Mouse (Mus musculus): ENCODE measurements around the gene Epop. TPM values are rescaled to one million over a fixed set of nuclear protein-coding genes. Genes with fewer than 3 reads are reported as not detected.

The Epop gene
- total RNA-seq, 1 experiment from 2014 or later, result 2.7 TPM

DNA sequence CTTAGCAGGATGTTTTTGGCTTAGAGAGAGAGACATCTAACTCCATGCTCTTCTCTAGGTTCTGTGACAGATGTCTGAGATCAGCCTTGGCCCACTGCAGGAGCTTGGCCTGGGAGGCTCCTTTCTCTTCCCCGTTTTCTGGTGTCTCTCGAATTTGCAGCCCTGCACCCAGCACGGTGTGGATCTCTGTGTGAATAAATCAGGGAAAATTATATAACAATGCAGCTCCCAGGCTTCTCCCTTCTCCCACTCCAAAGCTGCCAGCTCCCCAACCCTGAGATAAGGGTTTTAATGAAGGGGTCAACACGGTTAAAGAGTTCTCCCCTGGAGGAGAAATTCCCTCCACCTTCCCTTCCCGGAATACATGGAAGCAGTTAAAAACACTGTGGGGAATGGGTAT, 2.0 kb upstream of the Epop start:
- no peak for ATAC-seq (replicated peaks; ENCODE audit: low read depth, poor library complexity, severe bottlenecking)

DNA sequence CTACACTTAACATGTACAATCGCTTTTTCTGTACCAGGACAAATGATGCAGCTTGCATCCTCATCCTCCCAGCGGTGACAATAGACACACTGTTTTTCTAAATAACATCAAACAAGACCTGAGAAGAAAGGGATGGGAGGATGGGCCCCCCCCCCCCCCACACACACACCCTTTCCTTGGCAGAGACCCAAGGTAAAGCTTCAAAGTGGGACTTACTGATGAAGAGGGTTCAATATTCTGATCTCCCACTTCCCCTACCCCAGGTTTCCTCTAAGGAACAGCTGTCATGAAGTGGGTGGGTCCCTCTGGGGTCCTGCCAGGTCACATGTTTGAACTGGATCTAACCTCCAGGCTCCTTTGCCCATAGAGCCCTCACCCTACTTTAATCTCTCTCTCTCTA, 1.5 kb upstream of the Epop start:
- ATAC-seq (replicated peaks; ENCODE audit: low read depth, poor library complexity, severe bottlenecking), result no peak

DNA sequence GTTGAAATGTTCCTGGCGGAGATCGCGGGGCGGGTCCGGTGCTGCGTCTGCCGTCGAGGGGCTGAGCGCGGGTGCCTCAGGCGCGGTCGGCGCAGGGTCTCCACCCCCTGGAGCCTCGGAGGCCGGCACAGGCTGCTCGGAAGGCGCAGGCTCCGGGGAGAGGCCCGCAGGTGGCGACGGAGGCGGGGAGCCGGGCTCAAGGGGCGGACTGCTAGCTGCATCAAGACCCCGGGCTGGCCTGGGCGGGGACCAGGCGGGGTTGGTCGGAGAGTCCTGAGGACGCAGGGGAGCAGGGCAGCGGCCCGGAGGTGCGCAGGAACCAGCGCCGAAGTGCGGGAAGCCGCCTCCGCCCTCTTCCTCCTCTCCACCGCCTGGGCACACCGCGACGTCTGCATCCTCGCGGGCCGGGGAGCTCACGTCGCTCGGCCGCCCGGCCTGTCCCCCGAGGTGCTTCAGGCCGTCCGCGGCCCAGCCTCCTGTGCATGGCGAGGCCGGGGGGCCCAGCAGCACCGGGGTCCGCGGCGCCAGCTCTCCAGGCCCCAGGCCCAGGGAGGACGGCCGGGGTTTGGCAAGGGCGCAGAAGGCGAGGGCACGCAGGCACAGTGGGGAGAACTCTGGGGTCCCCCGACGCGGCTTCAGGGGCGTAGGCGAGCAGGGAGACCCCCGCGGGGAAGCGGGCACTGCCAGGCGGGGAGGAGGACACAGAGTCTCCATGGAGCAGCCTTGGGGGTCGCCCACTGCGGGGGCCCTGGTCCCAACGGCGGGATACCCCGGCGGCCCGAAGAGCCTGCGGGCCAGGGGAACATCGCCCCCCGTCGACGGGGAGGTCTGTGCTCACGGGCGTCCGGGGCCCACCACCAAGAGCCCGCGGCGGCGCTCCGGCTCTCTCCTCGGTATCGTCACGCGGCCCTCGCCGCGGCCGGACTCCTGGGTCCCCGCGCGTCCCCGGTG, 659 bp downstream of the Epop start:
- ATAC-seq (replicated peaks; ENCODE audit: low read depth, poor library complexity, severe bottlenecking), result no peak

DNA sequence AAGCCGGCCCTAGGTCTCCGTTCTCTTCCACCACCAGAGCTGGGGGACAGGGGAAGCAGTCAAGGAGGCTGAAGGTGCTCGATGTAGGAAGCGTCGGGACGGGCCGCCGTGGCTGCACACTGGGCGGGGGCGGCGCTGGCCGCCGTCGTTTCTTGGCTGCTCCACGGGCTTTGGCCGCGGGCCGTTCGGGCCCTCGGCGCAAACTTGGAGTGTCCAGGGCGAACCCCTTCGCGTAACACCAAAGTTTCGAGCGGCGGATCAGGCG, 1.3 kb downstream of the Epop start:
- ATAC-seq (replicated peaks; ENCODE audit: low read depth, poor library complexity, severe bottlenecking), result no peak

DNA sequence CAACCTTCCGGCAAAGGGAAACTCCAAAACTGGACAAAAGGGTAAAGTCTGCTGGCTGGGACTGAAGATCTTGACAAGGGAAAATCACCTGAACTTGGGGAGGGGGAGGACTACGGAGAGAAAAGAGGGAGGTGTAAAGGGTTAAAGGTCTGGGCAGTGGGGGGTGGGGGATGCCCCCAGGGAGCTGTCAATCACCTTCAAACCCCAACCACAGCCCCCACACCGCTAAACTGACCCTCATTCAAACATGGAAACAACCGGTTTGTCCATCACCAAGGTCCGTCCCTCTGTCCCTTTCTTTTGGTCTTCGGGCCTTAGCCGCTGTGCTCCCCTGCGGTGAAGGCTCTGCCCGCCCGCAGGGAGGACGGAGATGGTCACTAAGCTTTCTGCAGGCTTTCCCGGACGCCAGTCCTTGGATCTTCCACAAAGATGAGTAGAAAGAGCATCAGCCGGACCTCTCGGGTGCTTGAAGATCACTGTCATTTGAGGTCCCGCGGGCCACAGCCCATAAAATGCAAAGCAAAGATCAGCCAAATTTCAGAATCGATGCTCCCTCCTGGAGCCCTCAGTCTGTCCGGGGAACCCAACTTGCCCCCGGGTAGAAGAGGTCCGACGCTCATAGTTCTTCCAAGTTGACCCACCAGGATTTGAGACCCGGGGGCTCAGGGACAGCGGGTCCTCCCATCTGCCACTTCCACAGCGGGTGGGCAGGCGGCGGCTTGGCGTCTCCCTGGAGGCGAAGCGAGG, 1.8 kb downstream of the Epop start:
- no peak for ATAC-seq (replicated peaks; ENCODE audit: low read depth, poor library complexity, severe bottlenecking)

DNA sequence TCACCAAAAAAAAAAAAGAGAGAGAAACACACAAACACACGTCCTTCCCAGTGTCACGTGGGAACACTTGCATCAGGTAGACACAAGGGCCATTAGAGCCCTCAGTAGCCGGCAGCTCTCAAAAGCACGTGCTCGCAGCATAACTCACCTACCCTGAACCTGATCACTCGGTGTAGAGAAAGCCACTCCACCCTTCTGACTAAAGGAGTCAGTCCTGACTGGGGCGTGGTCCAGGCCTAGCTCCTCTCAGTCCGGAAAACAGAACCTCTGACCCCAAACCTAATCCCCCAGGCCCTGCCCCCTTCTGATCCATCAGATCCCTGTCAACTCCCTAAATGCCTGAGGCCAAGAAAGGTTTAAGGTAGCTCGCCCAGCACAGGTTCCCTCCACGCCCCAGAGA, 2.7 kb downstream of the Epop start:
- ATAC-seq (replicated peaks; ENCODE audit: low read depth, poor library complexity, severe bottlenecking), result no peak

DNA sequence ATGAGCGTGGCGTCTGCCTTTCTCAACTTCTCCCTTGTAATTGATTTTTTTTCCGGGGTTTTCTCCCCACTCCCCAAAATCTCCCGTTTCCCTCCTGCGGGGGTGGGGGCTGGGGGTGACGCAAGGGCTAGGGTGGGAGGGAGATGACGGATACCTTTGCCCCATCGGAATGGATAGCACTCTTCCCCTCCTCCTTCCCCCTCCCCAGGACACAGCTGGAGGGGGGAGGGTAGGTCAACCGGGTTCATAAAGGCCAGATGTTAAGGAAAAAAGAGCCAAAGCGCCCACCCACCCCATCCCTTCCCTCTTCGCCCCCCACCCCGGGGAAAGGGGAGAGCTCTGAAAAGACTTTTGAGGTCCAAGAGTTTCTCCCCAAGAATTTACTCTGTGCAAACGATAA, 3.1 kb downstream of the Epop start:
- no peak for ATAC-seq (replicated peaks; ENCODE audit: low read depth, poor library complexity, severe bottlenecking)

DNA sequence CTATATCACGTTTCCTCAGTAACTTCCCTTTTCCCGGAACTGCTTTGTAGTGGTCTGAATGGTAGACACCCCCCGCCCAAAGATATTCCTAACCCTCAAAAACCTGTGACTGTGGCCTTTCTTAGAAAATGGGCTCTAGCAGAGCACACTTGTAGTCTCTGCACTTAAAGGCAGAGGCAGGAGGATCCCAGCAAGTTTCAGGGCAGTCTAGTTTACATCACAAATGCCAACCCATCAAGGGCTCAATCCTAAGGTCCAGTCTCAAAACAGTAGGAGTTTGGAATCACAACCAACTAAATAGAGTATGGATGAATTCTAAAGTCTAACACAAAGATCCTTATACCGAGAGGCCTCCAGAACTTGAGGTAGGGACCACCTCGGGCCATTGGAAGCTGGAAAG, 4.0 kb downstream of the Epop start:
- ATAC-seq (replicated peaks; ENCODE audit: low read depth, poor library complexity, severe bottlenecking), result no peak

DNA sequence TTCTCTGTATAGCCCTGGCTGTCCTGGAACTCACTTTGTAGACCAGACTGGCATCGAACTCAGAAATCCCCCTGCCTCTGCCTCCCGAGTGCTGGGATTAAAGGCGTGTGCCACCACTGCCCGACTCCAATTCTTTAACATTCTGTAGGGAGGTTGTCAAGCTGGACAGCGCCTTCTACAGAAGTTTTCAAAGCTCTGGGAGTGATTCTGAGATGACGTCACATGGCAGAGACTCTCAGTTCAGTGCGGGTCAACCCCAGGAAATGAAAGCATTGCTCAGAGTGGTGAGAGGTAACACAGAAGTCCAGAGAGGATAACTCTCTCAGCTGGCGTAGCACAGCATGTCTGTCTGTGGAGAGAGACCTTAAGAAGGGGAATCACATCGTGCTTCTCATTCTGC, 6.3 kb downstream of the Epop start:
- ATAC-seq (replicated peaks; ENCODE audit: low read depth, poor library complexity, severe bottlenecking), result no peak

DNA sequence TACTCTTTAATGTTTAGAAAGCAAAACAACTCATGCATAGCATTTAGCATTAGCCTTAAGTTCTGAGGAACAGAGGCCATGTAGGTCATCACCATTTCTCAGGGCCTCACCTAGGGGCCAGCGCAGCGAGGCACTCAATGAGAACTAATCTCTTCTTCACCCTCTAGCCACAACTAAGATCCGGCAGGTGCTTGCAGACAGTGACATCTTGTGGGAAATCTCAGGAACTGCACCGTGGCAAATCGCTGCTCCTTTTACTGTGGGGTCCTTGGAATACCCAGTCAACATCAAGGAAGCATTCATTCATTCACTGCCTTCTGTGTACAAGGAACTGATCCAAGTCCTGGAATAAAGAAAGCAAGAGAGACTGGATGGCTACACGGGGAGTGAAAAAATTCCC, 7.1 kb downstream of the Epop start:
- peak; percentile 80 for ATAC-seq (replicated peaks; ENCODE audit: low read depth, poor library complexity, severe bottlenecking)

DNA sequence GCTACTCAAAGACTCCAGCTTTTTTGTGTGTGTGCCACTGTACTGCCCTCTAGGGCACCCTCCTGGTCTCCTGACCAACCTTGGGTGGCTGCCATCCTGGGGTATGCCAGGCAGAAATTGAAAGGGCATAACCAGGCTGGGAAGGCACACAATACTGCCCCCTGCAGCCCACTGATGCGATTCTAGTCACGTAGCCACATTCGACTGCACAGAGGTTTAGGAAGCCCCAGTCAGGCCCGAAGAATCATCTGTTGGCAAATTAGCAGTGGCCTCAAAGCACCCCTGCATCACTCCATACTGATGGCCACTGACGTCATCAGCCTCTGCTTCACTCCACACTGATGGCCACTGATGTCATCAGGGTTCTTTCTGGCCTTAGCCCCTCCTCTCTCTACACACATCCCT, 10.1 kb downstream of the Epop start:
- ATAC-seq (replicated peaks; ENCODE audit: low read depth, poor library complexity, severe bottlenecking), result peak; percentile 61

DNA sequence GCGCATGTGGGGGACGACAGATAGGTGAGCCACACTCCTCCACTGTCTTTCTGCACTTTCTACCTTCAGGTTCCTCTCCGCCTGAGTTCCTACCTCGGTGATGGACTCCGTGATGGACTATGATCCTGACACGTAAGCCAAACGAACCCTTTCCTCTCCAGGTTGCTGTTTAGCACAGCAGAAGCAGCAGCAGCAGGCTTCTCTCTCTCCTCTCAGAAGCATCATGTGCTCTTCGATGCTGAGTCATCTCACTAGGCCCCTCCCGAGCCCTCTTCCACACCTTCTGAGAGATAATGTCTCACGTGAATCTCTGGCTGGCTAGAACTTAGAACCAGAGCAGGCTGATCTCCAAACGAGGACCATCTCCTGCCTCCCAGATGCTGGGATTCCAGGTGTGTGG, 11.1 kb downstream of the Epop start:
- ATAC-seq (replicated peaks; ENCODE audit: low read depth, poor library complexity, severe bottlenecking), result no peak

DNA sequence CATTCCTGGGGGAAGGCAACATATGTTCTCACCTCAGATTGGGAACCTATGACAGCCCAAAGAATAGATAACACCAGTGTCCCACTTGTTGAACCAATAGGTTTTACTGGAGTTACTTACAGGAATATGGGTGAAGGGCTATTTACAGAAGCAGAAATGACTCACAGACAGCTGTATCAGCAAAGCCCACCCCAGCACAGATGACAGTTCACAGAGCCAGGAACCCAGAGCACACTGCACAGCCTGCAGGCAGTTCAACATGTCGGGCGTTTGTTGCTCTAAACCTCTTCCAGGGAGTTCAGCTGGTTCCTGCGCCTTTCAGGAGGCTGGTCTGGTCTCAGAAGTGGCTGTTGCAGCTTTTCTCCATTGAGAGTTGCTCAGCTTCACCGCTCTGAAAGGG, 14.2 kb downstream of the Epop start:
- ATAC-seq (replicated peaks; ENCODE audit: low read depth, poor library complexity, severe bottlenecking), result no peak

DNA sequence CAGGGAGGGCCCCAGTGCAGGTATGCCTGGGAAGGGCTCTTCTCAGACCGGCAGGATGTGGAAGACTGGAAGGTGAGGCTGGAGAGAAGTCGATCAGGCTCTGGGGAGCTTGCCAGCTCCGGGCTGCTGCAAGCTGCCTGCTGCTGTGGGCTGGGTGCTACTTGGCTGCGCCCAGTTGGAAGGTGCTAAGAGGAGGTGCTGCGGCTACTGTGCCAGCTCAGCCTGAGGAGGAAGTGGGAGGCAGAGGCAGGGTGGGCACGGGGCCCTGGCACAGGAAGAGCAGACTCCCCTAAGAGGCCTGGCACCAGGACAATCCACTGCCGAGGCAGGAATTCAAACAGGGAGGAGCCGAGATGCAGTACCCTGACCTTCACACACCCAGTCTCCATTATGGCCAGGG, 18.4 kb downstream of the Epop start:
- ATAC-seq (replicated peaks; ENCODE audit: low read depth, poor library complexity, severe bottlenecking), result no peak

DNA sequence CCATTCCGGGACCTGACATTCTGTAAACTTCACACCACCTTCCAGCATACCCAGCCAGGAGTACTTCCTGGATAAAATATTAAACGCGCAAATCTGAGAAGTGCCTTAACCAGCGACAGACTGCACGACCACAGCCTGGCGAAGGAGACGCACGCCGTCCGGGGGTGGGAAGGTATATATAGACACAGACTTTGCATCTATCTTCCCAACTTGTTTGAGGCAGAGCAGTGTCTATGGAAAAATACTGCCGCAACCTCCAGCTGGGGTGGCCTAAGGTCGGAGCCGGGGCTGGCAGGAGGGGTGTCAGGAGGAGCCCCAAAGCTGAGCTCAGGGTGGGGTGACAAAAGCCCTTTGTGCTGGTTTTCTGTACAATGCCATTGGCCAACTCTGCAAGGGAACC, 19.8 kb downstream of the Epop start:
- no peak for ATAC-seq (replicated peaks; ENCODE audit: low read depth, poor library complexity, severe bottlenecking)

DNA sequence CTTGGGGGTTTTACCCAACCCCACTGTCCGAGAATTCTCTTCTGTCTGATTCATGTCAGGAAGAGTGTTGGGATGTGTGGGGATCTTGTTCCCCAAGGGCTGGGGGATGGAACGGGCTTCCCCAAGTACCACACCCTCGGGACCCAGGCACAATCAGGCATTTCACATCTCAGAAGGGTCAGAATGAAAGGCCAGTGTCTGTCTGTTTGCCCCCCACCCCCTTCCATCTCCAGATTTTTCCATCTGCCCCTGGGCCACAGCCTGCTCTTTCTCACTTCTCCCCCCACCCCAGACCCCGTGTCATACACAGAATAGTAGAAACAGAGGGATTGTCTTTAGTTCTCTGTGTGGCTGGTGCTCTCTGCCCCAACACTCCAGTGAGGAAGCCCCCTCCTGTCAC, 20.6 kb downstream of the Epop start:
- ATAC-seq (replicated peaks; ENCODE audit: low read depth, poor library complexity, severe bottlenecking), result no peak

DNA sequence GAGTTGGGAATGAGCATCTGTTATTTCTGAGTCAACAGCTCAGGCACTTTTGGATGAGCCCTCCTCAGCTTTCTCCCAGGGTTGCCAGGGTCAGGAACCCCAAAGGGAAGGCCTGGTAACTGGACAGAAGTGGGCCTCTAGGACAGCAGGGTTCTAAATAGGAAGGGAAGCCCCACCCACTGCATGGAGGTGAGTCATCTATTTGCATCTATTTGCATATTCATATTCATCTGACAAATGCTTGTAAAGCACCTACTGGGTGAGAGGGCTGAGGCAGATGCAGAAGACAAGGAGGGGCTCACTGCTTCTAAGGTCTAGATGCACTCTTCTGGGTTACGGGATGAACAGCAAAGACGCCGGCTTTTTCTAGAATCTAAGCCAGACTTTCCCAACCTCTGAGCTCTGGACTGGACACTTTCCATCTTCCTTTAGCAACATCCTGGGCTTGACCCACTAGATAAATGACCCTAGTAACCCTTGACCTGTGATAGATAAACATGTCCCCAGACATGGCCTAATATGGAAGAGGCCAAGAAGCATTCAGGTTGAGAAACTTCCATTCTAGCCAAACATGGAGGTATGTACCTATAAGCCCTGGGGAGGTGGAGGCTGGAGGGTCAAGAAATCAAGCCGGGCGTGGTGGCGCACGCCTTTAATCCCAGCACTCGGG, 22.3 kb downstream of the Epop start:
- ATAC-seq (replicated peaks; ENCODE audit: low read depth, poor library complexity, severe bottlenecking), result no peak

DNA sequence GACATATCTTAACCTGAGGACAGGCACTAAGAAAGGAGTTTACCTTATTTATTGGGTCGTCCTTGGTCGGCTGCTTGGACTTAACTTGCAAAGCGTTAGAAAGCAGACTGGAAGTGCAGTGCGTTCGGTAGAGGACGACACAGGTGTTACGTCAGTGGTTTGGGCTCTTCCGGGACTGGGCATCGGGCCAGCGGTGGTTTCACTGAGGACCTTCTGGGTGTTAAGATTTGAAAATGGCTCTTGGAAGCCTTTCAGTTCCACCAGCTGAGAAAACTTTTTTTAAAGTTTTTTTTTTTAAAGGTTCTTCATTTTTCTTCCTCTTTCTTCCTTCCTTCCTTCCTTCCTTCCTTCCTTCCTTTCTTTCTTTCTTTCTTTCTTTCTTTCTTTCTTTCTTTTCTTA, 25.6 kb downstream of the Epop start:
- peak; percentile 80 for ATAC-seq (replicated peaks; ENCODE audit: low read depth, poor library complexity, severe bottlenecking)

DNA sequence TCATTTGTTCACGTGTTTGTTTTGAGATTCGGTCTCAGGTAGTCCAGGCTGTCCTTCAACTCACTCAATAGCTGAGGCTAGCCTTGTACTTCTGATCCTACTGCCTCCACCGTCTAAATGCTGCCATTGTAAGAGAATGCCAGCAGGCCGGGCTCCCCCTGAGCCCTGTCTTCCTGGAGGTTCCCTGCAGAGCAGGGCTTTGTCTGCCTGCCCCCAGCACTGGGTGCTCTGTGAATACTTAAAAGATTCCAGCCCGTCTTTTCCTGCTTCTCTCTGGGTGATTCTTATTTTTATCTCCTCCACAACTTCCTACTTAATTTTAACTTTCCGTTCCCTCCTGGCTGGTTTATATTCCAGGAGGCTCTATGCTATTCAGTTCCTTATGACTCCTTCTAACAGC, 27.3 kb downstream of the Epop start:
- ATAC-seq (replicated peaks; ENCODE audit: low read depth, poor library complexity, severe bottlenecking), result no peak

DNA sequence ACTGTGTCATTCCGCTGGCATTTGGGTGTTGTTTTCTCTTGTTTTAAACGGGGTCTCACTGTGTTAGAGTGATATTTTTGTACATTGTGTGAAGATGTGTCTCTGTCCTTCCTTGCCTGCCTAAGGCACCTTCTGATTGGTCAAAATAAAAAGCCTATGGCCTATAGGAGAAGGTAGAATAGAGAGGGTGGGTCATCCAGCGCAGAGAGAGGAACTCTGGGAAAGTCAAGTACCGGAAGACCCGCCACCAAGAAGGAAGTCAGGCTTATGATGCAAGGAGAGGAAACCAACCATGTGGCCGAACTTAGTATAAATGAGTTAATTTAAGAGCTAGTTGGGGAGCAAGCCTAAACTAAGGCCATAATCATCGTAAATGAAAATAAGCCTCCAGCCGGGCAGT, 30.4 kb downstream of the Epop start:
- no peak for ATAC-seq (replicated peaks; ENCODE audit: low read depth, poor library complexity, severe bottlenecking)

DNA sequence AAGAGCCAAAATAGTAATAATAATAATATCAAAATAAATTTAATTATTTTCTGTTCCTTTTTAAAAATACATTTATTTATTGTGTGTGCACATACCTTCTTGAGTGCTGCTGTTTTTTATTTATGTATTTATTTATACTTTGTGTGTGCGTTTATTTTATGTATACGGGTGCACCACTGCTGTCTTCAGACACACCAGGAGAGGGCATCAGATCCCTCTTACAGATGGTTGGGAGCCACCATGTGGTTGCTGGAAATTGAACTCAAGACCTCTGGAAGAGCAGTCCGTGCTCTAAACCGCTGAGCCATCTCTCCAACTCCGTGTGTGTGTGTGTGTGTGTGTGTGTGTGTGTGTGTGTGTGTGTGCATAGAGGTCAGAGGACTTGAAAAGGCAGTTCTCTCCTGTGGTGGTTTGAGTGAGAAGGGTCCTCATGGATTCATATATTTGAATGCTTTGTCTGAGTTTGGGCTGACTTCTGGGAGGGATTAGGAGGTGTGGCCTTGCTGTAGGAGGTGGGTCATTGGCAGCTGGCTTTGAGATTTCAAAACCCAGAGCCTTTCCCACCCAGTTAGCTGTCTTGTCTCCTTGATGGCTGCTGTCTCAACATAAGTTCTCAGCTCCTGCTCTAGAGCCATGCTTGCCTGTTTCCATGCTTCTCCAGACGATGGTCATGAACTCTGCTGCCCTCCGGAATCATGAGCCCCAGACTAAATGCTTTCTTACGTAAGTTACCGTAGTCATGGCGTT, 31.4 kb downstream of the Epop start:
- no peak for ATAC-seq (replicated peaks; ENCODE audit: low read depth, poor library complexity, severe bottlenecking)
